Mouse (Mus musculus): ENCODE measurements around the gene Ano6. TPM values are rescaled to one million over a fixed set of nuclear protein-coding genes. Genes with fewer than 3 reads are reported as not detected.

The Ano6 gene
- polyA plus RNA-seq (2012; rRNA removed) = 22.8 and 23.9 TPM in 2 replicates

DNA sequence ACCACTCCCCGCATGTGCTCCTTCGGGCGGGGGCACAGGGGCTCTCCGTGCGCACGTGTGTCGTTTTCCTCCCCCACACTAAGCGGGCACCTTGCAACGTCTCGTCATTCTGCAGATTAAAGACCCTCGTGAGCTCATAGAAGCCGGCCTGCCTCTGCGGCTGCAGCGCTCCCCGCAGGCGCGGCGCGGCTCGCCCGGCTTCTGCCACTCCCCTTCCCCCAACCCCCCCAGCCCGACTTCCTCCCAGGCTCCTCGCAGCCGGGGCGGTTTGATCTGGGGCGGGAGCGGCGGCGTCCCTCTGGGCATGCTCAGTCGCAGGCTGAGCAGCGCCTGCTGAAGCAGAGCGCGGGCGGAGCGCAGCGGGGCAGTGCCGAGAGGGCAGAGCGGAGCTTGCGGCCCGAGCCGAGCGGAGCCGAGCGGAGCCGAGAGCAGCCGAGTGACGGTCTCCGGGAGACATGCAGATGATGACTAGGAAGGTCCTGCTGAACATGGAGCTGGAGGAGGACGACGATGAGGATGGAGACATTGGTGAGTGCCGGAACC, at the start of gene Ano6:
TSS of gene Ano6 (plus strand) at position 315 of the 543 bp plus-strand sequence.
- Histone ChIP-seq H3K27ac (ENCODE audit: insufficient read depth, low read length) (peak within 1 kb of the TSS; percentile 85), H3K36me3 (ENCODE audit: control insufficient read depth, insufficient read depth, low read length) (no peaks in the 10 kb centered on the region), H3K4me1 (ENCODE audit: control insufficient read depth, insufficient read depth, insufficient read length) (peaks cover 8% of the 10 kb centered on the region; the same call in 1 of the 2 replicates), H3K4me3 (ENCODE audit: extremely low read depth, insufficient read depth, insufficient read length) (peak within 1 kb of the TSS; percentile 69), H3K27me3 (ENCODE audit: control insufficient read depth, insufficient read depth, low read length) (no peaks in the 10 kb centered on the region)
- TF ChIP-seq CTCF (IDR thresholded peaks at IDR 0.05; ENCODE audit: extremely low read depth, insufficient read depth, insufficient read length, insufficient replicate concordance) (no peak), POLR2A (IDR thresholded peaks at IDR 0.05; ENCODE audit: low read depth, low read length) (peak; percentile 28)
- WGBS = under 1% methylated on average over 51 of the region's 51 CpGs
- DNase-seq (ENCODE audit: low read depth in 1 of 2, low spot score in 2 of 2) = peak; percentile 83 to 95

DNA sequence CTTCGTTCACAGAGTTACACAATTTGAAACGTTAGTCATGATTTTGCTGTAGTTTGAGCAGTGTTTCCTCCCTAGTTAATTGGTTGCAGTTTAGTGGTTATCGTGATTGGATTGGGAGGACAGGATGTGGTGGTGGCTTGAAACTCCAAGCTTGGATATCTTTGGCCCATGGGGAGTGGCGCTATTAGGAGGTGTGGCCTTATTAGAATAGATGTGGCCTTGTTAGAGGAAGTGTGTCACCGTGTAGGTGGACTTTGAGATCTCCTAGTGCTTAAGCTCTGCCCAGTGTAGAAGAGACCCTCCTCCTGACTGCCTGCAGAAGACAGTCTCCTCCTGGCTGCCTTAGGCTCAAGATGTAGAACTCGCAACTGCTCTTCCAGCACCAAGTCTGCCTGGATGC, 47.7 kb upstream of the Ano6 start:
- DNase-seq (ENCODE audit: low read depth in 1 of 2, low spot score in 2 of 2) = no peak
- Histone ChIP-seq H3K27me3 (ENCODE audit: control insufficient read depth, insufficient read depth, low read length) (no peaks in the 10 kb centered on the region), H3K4me3 (ENCODE audit: extremely low read depth, insufficient read depth, insufficient read length) (no peak overlapping the region), H3K27ac (ENCODE audit: insufficient read depth, low read length) (no peak overlapping the region), H3K36me3 (ENCODE audit: control insufficient read depth, insufficient read depth, low read length) (no peaks in the 10 kb centered on the region), H3K4me1 (ENCODE audit: control insufficient read depth, insufficient read depth, insufficient read length) (no peaks in the 10 kb centered on the region)
- 79% methylated on average over 6 of the region's 6 CpGs for WGBS
- TF ChIP-seq POLR2A (IDR thresholded peaks at IDR 0.05; ENCODE audit: low read depth, low read length) = no peak
- TF ChIP-seq CTCF (IDR thresholded peaks at IDR 0.05; ENCODE audit: extremely low read depth, insufficient read depth, insufficient read length, insufficient replicate concordance) = no peak

DNA sequence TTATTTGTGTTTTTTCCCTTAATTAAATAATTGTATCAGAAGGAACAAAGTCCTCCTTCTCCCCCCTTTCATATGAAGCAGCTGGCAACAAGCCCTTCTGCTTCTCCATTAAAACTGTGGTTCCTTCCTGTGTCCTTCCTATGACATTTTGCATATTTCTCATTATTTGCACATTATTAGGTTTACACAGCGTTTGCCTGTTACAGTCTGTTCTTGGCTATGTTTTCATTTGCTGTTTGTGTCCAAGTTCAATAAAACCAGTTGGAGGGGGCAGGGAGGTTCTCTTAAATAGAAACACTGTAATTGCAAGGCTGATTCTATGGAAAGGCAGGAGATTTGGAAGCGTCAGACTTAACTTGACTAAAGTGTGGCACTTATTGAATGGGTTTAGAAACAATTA, 46.8 kb upstream of the Ano6 start:
- Histone ChIP-seq H3K4me1 (ENCODE audit: control insufficient read depth, insufficient read depth, insufficient read length) (no peaks in the 10 kb centered on the region), H3K27ac (ENCODE audit: insufficient read depth, low read length) (no peak overlapping the region), H3K4me3 (ENCODE audit: extremely low read depth, insufficient read depth, insufficient read length) (no peak overlapping the region), H3K36me3 (ENCODE audit: control insufficient read depth, insufficient read depth, low read length) (no peaks in the 10 kb centered on the region), H3K27me3 (ENCODE audit: control insufficient read depth, insufficient read depth, low read length) (no peaks in the 10 kb centered on the region)
- TF ChIP-seq CTCF (IDR thresholded peaks at IDR 0.05; ENCODE audit: extremely low read depth, insufficient read depth, insufficient read length, insufficient replicate concordance) (no peak), POLR2A (IDR thresholded peaks at IDR 0.05; ENCODE audit: low read depth, low read length) (no peak)
- no peak for DNase-seq (ENCODE audit: low read depth in 1 of 2, low spot score in 2 of 2)
- WGBS = 79% methylated on average over 2 of the region's 2 CpGs

DNA sequence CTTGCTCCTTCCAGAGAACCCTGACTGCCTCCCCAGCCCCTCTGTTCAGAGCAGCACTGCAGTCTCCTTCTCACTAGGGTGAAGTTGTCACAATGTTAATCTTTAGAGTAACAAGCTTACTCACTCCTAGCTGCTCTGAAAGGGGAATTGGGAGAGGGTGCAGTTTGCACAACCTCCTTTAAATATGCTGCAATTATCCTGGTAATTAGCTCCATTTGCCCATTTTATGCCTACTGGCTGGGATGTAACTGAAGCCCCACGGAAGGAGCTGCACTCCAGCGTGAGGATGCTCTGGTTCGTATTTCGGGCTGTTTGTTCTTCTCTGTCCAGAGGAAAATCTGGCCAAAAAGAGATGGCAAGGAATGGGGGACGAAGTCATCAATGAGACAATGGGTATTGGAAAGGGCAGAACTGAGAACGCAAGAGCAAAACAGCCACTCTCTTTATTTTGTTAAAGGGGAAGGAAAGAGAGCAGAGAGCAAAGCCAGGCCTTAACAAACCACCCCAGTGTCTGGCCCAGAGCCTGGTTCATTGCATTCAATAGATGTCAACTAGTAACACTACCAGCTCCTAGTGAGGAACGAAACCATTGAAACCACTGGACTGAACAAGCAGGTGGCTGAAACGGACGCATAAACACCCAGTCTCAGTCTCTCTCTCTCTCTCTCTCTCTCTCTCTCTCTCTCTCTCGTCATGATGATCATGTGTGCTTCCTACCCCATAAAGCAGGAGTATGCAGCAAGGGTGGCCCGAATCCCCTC, 45.1 kb upstream of the Ano6 start:
- TF ChIP-seq CTCF (IDR thresholded peaks at IDR 0.05; ENCODE audit: extremely low read depth, insufficient read depth, insufficient read length, insufficient replicate concordance) (no peak), POLR2A (IDR thresholded peaks at IDR 0.05; ENCODE audit: low read depth, low read length) (no peak)
- no peaks in the 10 kb centered on the region for H3K27me3 ChIP-seq (ENCODE audit: control insufficient read depth, insufficient read depth, low read length)
- no peak overlapping the region for H3K27ac ChIP-seq (ENCODE audit: insufficient read depth, low read length)
- H3K4me1 ChIP-seq (ENCODE audit: control insufficient read depth, insufficient read depth, insufficient read length) = no peaks in the 10 kb centered on the region
- 66% methylated on average over 11 of the region's 11 CpGs for WGBS
- no peak for DNase-seq (ENCODE audit: low read depth in 1 of 2, low spot score in 2 of 2)
- H3K36me3 ChIP-seq (ENCODE audit: control insufficient read depth, insufficient read depth, low read length) = no peaks in the 10 kb centered on the region
- no peak overlapping the region for H3K4me3 ChIP-seq (ENCODE audit: extremely low read depth, insufficient read depth, insufficient read length)

DNA sequence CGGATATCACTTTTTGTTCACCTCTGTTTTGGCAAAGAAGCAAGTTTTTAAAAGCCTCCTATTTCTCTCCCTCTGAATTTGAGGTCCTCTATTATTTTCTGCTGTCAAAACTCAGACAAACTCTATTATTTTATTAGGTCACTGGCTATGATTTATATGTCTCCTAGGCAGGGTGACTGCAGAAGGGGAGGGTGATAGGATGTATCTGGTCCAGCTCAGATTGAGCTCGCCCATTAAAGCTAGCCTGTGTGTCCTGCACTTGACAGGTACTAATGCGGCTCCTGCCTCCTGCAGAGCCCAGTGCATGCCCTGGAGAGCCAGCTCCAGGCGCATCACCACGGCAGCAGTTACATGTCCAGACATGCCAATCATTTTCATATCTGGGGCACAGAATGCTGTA, 44.1 kb upstream of the Ano6 start:
- WGBS = 86% methylated on average over 5 of the region's 5 CpGs
- no peaks in the 10 kb centered on the region for H3K4me1 ChIP-seq (ENCODE audit: control insufficient read depth, insufficient read depth, insufficient read length)
- no peak for TF ChIP-seq CTCF (IDR thresholded peaks at IDR 0.05; ENCODE audit: extremely low read depth, insufficient read depth, insufficient read length, insufficient replicate concordance)
- no peak for TF ChIP-seq POLR2A (IDR thresholded peaks at IDR 0.05; ENCODE audit: low read depth, low read length)
- no peak overlapping the region for H3K27ac ChIP-seq (ENCODE audit: insufficient read depth, low read length)
- no peak for DNase-seq (ENCODE audit: low read depth in 1 of 2, low spot score in 2 of 2)
- H3K27me3 ChIP-seq (ENCODE audit: control insufficient read depth, insufficient read depth, low read length) = no peaks in the 10 kb centered on the region
- no peak overlapping the region for H3K4me3 ChIP-seq (ENCODE audit: extremely low read depth, insufficient read depth, insufficient read length)
- no peaks in the 10 kb centered on the region for H3K36me3 ChIP-seq (ENCODE audit: control insufficient read depth, insufficient read depth, low read length)

DNA sequence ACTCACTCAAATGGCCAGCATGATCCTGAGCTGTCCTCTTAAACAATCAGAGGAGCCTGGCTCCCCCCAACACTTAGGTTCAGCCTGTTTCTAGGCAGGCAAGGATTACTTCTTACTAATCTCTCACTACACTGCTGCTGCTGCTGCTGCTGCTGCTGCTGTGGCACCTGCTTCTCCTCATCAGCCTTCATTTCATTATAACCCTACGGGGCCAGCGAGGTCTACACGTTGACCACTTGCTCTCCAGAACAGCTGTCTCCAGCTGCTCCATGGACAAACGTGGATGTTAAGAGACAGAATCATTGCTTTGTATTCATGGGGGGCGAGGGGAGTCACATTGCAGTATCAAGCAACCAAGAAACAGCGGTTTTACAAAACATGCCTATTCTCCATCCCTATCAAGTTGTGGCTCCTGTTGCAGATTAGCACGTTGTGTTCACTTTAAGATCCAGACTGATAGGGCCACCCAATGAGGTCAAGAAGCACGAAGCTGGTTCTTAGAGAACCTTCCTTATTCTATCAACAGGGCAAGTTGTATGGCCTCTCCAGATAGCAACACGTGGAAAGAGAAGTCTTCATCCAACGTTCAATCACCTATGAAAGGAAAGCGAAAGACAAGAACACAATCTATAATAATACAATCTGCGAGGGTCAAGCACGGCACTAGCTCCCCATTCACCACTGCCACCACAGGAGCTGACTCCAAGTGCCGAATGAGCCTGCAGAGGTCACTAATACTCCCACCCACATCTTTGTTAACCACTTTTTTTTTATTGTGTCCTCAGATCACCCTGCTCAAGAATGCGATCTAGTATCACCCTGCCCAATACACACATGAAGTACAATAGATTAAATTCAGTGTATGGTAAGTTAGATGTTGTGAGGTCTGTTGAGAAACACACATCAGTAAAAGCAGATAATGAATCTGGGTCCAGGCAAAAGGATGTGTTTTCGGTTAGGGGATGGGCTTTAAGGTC, 43.4 kb upstream of the Ano6 start:
- TF ChIP-seq CTCF (IDR thresholded peaks at IDR 0.05; ENCODE audit: extremely low read depth, insufficient read depth, insufficient read length, insufficient replicate concordance) (no peak), POLR2A (IDR thresholded peaks at IDR 0.05; ENCODE audit: low read depth, low read length) (no peak)
- Histone ChIP-seq H3K4me1 (ENCODE audit: control insufficient read depth, insufficient read depth, insufficient read length) (no peaks in the 10 kb centered on the region), H3K27ac (ENCODE audit: insufficient read depth, low read length) (no peak overlapping the region), H3K36me3 (ENCODE audit: control insufficient read depth, insufficient read depth, low read length) (no peaks in the 10 kb centered on the region), H3K4me3 (ENCODE audit: extremely low read depth, insufficient read depth, insufficient read length) (no peak overlapping the region), H3K27me3 (ENCODE audit: control insufficient read depth, insufficient read depth, low read length) (no peaks in the 10 kb centered on the region)
- WGBS = 85% methylated on average over 16 of the region's 16 CpGs
- DNase-seq (ENCODE audit: low read depth in 1 of 2, low spot score in 2 of 2) = no peak

Measured in spleen, adult 2 months (tissue).